Mouse (Mus musculus) MEL (cell line): ENCODE results near the gene Prcd. TPM values are rescaled to one million over a fixed set of nuclear protein-coding genes. Genes with fewer than 3 reads are reported as not detected.

Source experiments
- DNase-seq: peaks from one replicate; pipeline ENCODE4 v3.0.0; 2011; ENCODE audit warnings: low read depth, low spot score
- H3K27ac ChIP-seq: 2 replicates; pipeline ENCODE4 v1.5.1; 2012; ENCODE audit warnings: low read depth, mild to moderate bottlenecking, control low read depth, low read length, moderate library complexity; ENCODE audit not compliant: control insufficient read depth
- H3K27me3 ChIP-seq, 2 experiments: fragments of 150-350 bp in 1 of 2; sonication (generic) in 1 of 2; 2 replicates each; pipeline ENCODE4 v1.6.1; 2012; ENCODE audit warnings: low read length in 2 of 2, mild to moderate bottlenecking in 2 of 2, improper control_type of control experiment in 1 of 2, moderate library complexity in 1 of 2; ENCODE audit not compliant: insufficient read depth in 2 of 2, control insufficient read depth in 1 of 2
- H3K36me3 ChIP-seq, 2 experiments: 2 replicates each; pipeline ENCODE4 v1.6.1; 2012 to 2014; ENCODE audit warnings: low read length in 2 of 2, improper control_type of control experiment in 1 of 2, inconsistent platforms in 1 of 2, mild to moderate bottlenecking in 1 of 2; ENCODE audit not compliant: insufficient read depth in 2 of 2, control insufficient read depth in 1 of 2
- H3K4me1 ChIP-seq, 2 experiments: fragments of 150-350 bp in 1 of 2; sonication (generic) in 1 of 2; 2 replicates each; pipeline ENCODE4 v1.6.1; 2012; ENCODE audit warnings: low read length in 2 of 2, improper control_type of control experiment in 1 of 2, mild to moderate bottlenecking in 1 of 2; ENCODE audit not compliant: insufficient read depth in 2 of 2, control insufficient read depth in 1 of 2
- H3K4me3 ChIP-seq, 2 experiments: fragments of 150-350 bp in 1 of 2; sonication (generic) in 1 of 2; 2 replicates each; pipeline ENCODE4 v1.5.1; 2012; ENCODE audit warnings: low read depth in 2 of 2, low read length in 2 of 2, mild to moderate bottlenecking in 2 of 2, moderate library complexity in 2 of 2, control low read depth in 1 of 2, improper control_type of control experiment in 1 of 2; ENCODE audit not compliant: control insufficient read depth in 1 of 2, insufficient read depth in 1 of 2
- H3K79me2 ChIP-seq: 2 replicates; pipeline ENCODE4 v1.6.1; 2012; ENCODE audit warnings: mild to moderate bottlenecking, low read length, moderate library complexity; ENCODE audit not compliant: control insufficient read depth, poor library complexity, insufficient read depth
- H3K9ac ChIP-seq: 2 replicates; pipeline ENCODE4 v1.6.1; 2012; ENCODE audit warnings: low read depth, mild to moderate bottlenecking, control low read depth, low read length, moderate library complexity; ENCODE audit not compliant: control insufficient read depth, poor library complexity, severe bottlenecking
- H3K9me3 ChIP-seq: fragments of 150-350 bp; sonication (generic); replicated peaks from 2 replicates; pipeline ENCODE4 v1.6.1; 2012; ENCODE audit warnings: mild to moderate bottlenecking, low read length, improper control_type of control experiment, moderate library complexity; ENCODE audit not compliant: insufficient read depth
- BHLHE40 ChIP-seq: IDR thresholded peaks from 2 replicates; pipeline ENCODE4 v1.6.1; 2012; ENCODE audit warnings: low read depth, mild to moderate bottlenecking, inconsistent platforms, low read length, improper control_type of control experiment, borderline replicate concordance
- CHD2 ChIP-seq: IDR thresholded peaks from 2 replicates; pipeline ENCODE4 v1.6.1; 2011; ENCODE audit warnings: low read length, improper control_type of control experiment
- CTCF ChIP-seq, 3 experiments: IDR thresholded peaks in 2 of 3; conservative IDR thresholded peaks in 1 of 3; 2 replicates each; pipeline ENCODE4 v1.5.1; 2011 to 2012; ENCODE audit warnings: low read length in 3 of 3, low read depth in 2 of 3, mild to moderate bottlenecking in 2 of 3, improper control_type of control experiment in 1 of 3, inconsistent platforms in 1 of 3, mixed read lengths in 1 of 3, moderate library complexity in 1 of 3; ENCODE audit not compliant: control insufficient read depth in 1 of 3, insufficient read depth in 1 of 3, poor library complexity in 1 of 3, severe bottlenecking in 1 of 3
- ELF1 ChIP-seq: IDR thresholded peaks from 2 replicates; pipeline ENCODE4 v1.6.1; 2014; ENCODE audit warnings: low read depth, mild to moderate bottlenecking, inconsistent platforms, low read length, improper control_type of control experiment, moderate library complexity
- ETS1 ChIP-seq: IDR thresholded peaks from 2 replicates; pipeline ENCODE4 v1.6.1; 2012; ENCODE audit warnings: low read depth, mild to moderate bottlenecking, inconsistent platforms, low read length, improper control_type of control experiment, moderate library complexity
- HCFC1 ChIP-seq: IDR thresholded peaks from 2 replicates; pipeline ENCODE4 v1.6.1; 2012; ENCODE audit warnings: low read depth, mild to moderate bottlenecking, inconsistent platforms, low read length, improper control_type of control experiment, moderate library complexity
- JUND ChIP-seq: IDR thresholded peaks from 2 replicates; pipeline ENCODE4 v1.6.1; 2011; ENCODE audit warnings: low read depth, mild to moderate bottlenecking, improper control_type of control experiment, low read length
- MAFK ChIP-seq: IDR thresholded peaks from 2 replicates; pipeline ENCODE4 v1.6.1; 2011; ENCODE audit warnings: low read depth, mild to moderate bottlenecking, low read length, improper control_type of control experiment, borderline replicate concordance
- MAZ ChIP-seq: IDR thresholded peaks from 2 replicates; pipeline ENCODE4 v1.6.1; 2012; ENCODE audit warnings: low read depth, mild to moderate bottlenecking, inconsistent platforms, low read length, improper control_type of control experiment
- MEF2A ChIP-seq: IDR thresholded peaks from 2 replicates; pipeline ENCODE4 v1.6.1; 2014; ENCODE audit warnings: low read depth, mild to moderate bottlenecking, inconsistent platforms, low read length, improper control_type of control experiment; ENCODE audit not compliant: poor library complexity, insufficient replicate concordance, severe bottlenecking; ENCODE audit errors: extremely low read depth
- MXI1 ChIP-seq: IDR thresholded peaks from 2 replicates; pipeline ENCODE4 v1.6.1; 2011; ENCODE audit warnings: mild to moderate bottlenecking, low read depth, low read length, improper control_type of control experiment
- RAD21 ChIP-seq: IDR thresholded peaks from 2 replicates; pipeline ENCODE4 v1.6.1; 2011; ENCODE audit warnings: mild to moderate bottlenecking, low read depth, low read length, improper control_type of control experiment
- SIN3A ChIP-seq: IDR thresholded peaks from 2 replicates; pipeline ENCODE4 v1.6.1; 2012; ENCODE audit warnings: low read length, improper control_type of control experiment, inconsistent platforms
- SMC3 ChIP-seq: IDR thresholded peaks from 2 replicates; pipeline ENCODE4 v1.6.1; 2011; ENCODE audit warnings: low read depth, low read length, improper control_type of control experiment
- TBP ChIP-seq: IDR thresholded peaks from 2 replicates; pipeline ENCODE4 v1.8.0; 2011; ENCODE audit warnings: low read depth, low read length, improper control_type of control experiment
- TCF12 ChIP-seq: IDR thresholded peaks from 2 replicates; pipeline ENCODE4 v1.6.1; 2014; ENCODE audit warnings: low read depth, mild to moderate bottlenecking, inconsistent platforms, low read length, improper control_type of control experiment, moderate library complexity
- UBTF ChIP-seq: IDR thresholded peaks from 2 replicates; pipeline ENCODE4 v1.6.1; 2012; ENCODE audit warnings: low read depth, mild to moderate bottlenecking, inconsistent platforms, low read length, improper control_type of control experiment, moderate library complexity, borderline replicate concordance; ENCODE audit not compliant: insufficient read depth
- USF1 ChIP-seq: IDR thresholded peaks from 2 replicates; pipeline ENCODE4 v1.6.1; 2014; ENCODE audit warnings: low read depth, mild to moderate bottlenecking, inconsistent platforms, low read length, improper control_type of control experiment, moderate library complexity
- ZMIZ1 ChIP-seq: IDR thresholded peaks from 2 replicates; pipeline ENCODE4 v1.6.1; 2012; ENCODE audit warnings: low read depth, mild to moderate bottlenecking, inconsistent platforms, low read length, improper control_type of control experiment, moderate library complexity
- polyA plus RNA-seq, 2 experiments: library from polyadenylated mRNA; stranded (reverse) in 1 of 2; unstranded in 1 of 2; fragments of >175 nt in 1 of 2; fragments of >200 nt in 1 of 2; gene quantifications; 2 replicates each; pipeline versions ENCODE4 v1.2.1 to v1.2.4; 2012; ENCODE audit warnings: low replicate concordance in 2 of 2, low read depth in 1 of 2; ENCODE audit not compliant: insufficient read length in 2 of 2, insufficient read depth in 1 of 2, missing spikeins in 1 of 2
- total RNA-seq: library from RNA; depleted of rRNA; stranded (reverse); fragments of 300-350 nt; gene quantifications from 2 replicates; pipeline ENCODE4 v1.2.3, GENCODE M21; 2012

Prcd gene
- total and polyA plus RNA-seq, 3 experiments = 44.4 to 72.2 TPM; not detected in 1

GRCm38 (mm10) chr11:116625081-116626000 lies 28.0 kb upstream of the Prcd start:
- Histone ChIP-seq H3K27ac (peak overlapping the region; percentile 1; the same call in 1 of the 2 replicates), H3K4me3 (peak overlapping the region; percentile 4 to 19; a peak in 2 of 4 replicates), H3K4me1 (peaks cover 15 to 56% of the 10 kb centered on the region in 2 experiments), H3K79me2 (peaks cover 6% of the 10 kb centered on the region; the same call in 1 of the 2 replicates), H3K9me3 (no peaks in the 10 kb centered on the region), H3K36me3 (peaks cover 0 to 17% of the 10 kb centered on the region in 2 experiments; a peak in 2 of 4 replicates), H3K27me3 (no peaks in the 10 kb centered on the region), H3K9ac (peak overlapping the region; percentile 11)
- peak; percentile 92 for DNase-seq
- TF ChIP-seq MEF2A (no peak), UBTF (no peak), ELF1 (0 out of 2 replicates have a peak, but pooled peaks have one; percentile 28), TBP (peak; percentile 98), RAD21 (peak; percentile 11; the same call in 1 of the 2 replicates), SMC3 (peak; percentile 55), HCFC1 (peak; percentile 52; the same call in 1 of the 2 replicates), BHLHE40 (0 out of 2 replicates have a peak, but pooled peaks have one; percentile 6), CTCF (IDR thresholded peaks at IDR 0.05 in 2 of 3, conservative IDR thresholded peaks at IDR 0.05 in 1 of 3; ENCODE audit: control insufficient read depth in 1 of 3, insufficient read depth in 1 of 3, low read depth in 2 of 3, low read length in 3 of 3, poor library complexity in 1 of 3, severe bottlenecking in 1 of 3) (peak; percentile 81 to 99 (median 82)), USF1 (no peak), ZMIZ1 (no peak), MAFK (peak; percentile 37; the same call in 1 of the 2 replicates), JUND (no peak), SIN3A (0 out of 2 replicates have a peak, but pooled peaks have one; percentile 50), CHD2 (no peak), ETS1 (0 out of 2 replicates have a peak, but pooled peaks have one; percentile 39), TCF12 (0 out of 2 replicates have a peak, but pooled peaks have one; percentile 26), MAZ (peak; percentile 60; the same call in 1 of the 2 replicates), MXI1 (peak; percentile 50; the same call in 1 of the 2 replicates)
